In genomic region chr5:105731173-105731626, GRCm38 (mm10) we compare ENCODE assay signal across 8 mouse cellular contexts. TPM values are rescaled to one million over a fixed set of nuclear protein-coding genes. Genes with fewer than 3 reads are reported as not detected.
DNase-seq lines count a peak whose midpoint lies in the region; ATAC-seq and TF ChIP-seq lines count a peak whose summit lies in the region.

No protein-coding gene starts in this region.

- intact Hi-C loops in gastrocnemius, postnatal 14 days (cut with DNase I; ENCODE audit: low total_unique reads) = no loop called here

- peak; percentile 92 for DNase-seq in 3134 (ENCODE audit: extremely low read depth, insufficient read length, low spot score)
- peak; percentile 61 for DNase-seq in CD4-positive, CD25-positive, alpha-beta regulatory T cell, adult 2 months (ENCODE audit: low read depth, low spot score)
- DNase-seq in intestine, embryonic 14.5 days (ENCODE audit: low spot score) = peak; percentile 63
- no peak for DNase-seq in right cerebral cortex, adult 2 months (ENCODE audit: low spot score in 2 of 2)
- no peak for DNase-seq in gastrocnemius, postnatal 14 days
- no peak for DNase-seq in ovary, postnatal 36 days (ENCODE audit: low spot score)

- no peaks in the 10 kb centered on the region for H3K9me3 ChIP-seq in intestine, embryonic 14.5 days (ENCODE audit: control insufficient read depth, low read length)

- H3K27ac ChIP-seq in embryonic fibroblast, embryonic 13.5 days (ENCODE audit: insufficient read depth, low read length) = peak overlapping the region; percentile 43
- H3K27ac ChIP-seq in intestine, embryonic 14.5 days (ENCODE audit: low read depth) = no peak overlapping the region

- 0 out of 2 replicates have a peak, but pooled peaks have one; percentile 6 for TF ChIP-seq POLR2A in embryonic fibroblast, embryonic 13.5 days (IDR thresholded peaks at IDR 0.05; ENCODE audit: low read depth, low read length)

- H3K4me1 ChIP-seq in embryonic fibroblast, embryonic 13.5 days (ENCODE audit: control insufficient read depth, insufficient read depth, low read length) = peaks cover 9% of the 10 kb centered on the region; the same call in 1 of the 2 replicates
- peaks cover 18% of the 10 kb centered on the region for H3K4me1 ChIP-seq in intestine, embryonic 14.5 days (replicated peaks; ENCODE audit: control insufficient read depth, insufficient read depth, low read length)

- TF ChIP-seq CTCF in embryonic fibroblast, embryonic 13.5 days (IDR thresholded peaks at IDR 0.05; ENCODE audit: borderline replicate concordance, insufficient read depth, low read length) = no peak

- H3K9ac ChIP-seq in intestine, embryonic 14.5 days (ENCODE audit: low read length) = no peak overlapping the region; the same call in 1 of the 2 replicates

- no peaks in the 10 kb centered on the region for H3K36me3 ChIP-seq in intestine, embryonic 14.5 days (ENCODE audit: control insufficient read depth, insufficient read depth, low read length)

- H3K4me2 ChIP-seq in intestine, embryonic 14.5 days (ENCODE audit: low read length) = peak overlapping the region; percentile 93

- no peaks in the 10 kb centered on the region for H3K27me3 ChIP-seq in intestine, embryonic 14.5 days (replicated peaks; ENCODE audit: control insufficient read depth, insufficient read depth, low read length)

- ATAC-seq in intestine, embryonic 14.5 days (replicated peaks; ENCODE audit: low FRiP score, low TSS enrichment, low read depth) = peak; percentile 57
- ATAC-seq in megakaryocyte progenitor cell, adult 5-6 weeks (replicated peaks; ENCODE audit: poor library complexity) = peak; percentile 69

- WGBS in intestine, embryonic 14.5 days = 28% methylated on average over 16 of the region's 16 CpGs

- peak overlapping the region; percentile 57 for H3K4me3 ChIP-seq in embryonic fibroblast, embryonic 13.5 days (ENCODE audit: insufficient read depth, low read length)
- peak overlapping the region; percentile 50 for H3K4me3 ChIP-seq in intestine, embryonic 14.5 days (ENCODE audit: low read depth, low read length)

RNA-seq across cellular contexts. Expression of gene Lrrc8d, which starts 31.4 kb away (rescaled TPM):
- polyA plus RNA-seq in embryonic fibroblast, embryonic 13.5 days (2011; ENCODE audit: insufficient read length, low read depth, missing spikeins) = 30.2 and 39.4 TPM in 2 replicates
- polyA plus RNA-seq in intestine, embryonic 14.5 days (2014; fragmentation: Nextera tagmentation; extraction: Ambion mirVana) = 17.3 and 19.2 TPM in 2 replicates
- 40.7 and 44.9 TPM in 2 replicates for total RNA-seq in megakaryocyte progenitor cell, adult 5-6 weeks (2015)
- total RNA-seq in megakaryocyte progenitor cell, adult 5-6 weeks (2017) = 14.2 and 15.6 TPM in 2 replicates
- 1 to 10 TPM; 8.0 to 8.5 TPM for total RNA-seq in gastrocnemius, postnatal 14 days (2021)

Comparison
In these comparisons a context has a peak if more than half of its experiments do, and no peak if none do; other contexts are left out.
1. DNase-seq: peak in 3134 (single experiment), CD4-positive, CD25-positive, alpha-beta regulatory T cell, adult 2 months (single experiment) and intestine, embryonic 14.5 days (single experiment); none in right cerebral cortex, adult 2 months (0 of 2), gastrocnemius, postnatal 14 days (single experiment) and ovary, postnatal 36 days (single experiment).